Mouse (Mus musculus): ENCODE data around the gene Myo18b. TPM values are rescaled to one million over a fixed set of nuclear protein-coding genes. Genes with fewer than 3 reads are reported as not detected.

Myo18b gene
- polyA plus RNA-seq, 1 experiment from 2014 or later = 2.0 TPM

DNA sequence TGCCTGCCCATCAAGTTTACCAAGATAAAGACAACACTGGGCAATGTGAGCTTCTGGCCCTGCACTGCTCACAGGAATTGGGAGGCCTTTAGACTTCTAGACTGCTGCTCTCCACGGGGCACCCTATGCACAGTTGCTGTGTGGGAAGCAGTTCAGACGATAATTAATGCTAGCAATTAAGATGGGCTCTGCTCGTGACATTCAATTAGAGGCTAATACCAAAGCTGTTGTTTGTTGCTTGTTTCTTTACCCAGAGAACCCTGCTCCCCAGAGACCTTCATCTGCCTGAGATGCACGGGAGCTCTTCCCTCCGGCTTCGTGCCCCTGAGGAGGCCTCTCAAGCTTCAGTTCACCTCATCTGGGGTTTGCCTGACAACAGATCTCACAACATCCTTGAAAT lies 167.7 kb downstream of the Myo18b start:
- Histone ChIP-seq H3K9me3 (no peaks in the 10 kb centered on the region), H3K4me2 (no peak overlapping the region), H3K4me1 (no peaks in the 10 kb centered on the region), H3K27me3 (no peaks in the 10 kb centered on the region), H3K36me3 (no peaks in the 10 kb centered on the region), H3K4me3 (no peak overlapping the region), H3K27ac (no peak overlapping the region), H3K9ac (no peak overlapping the region)
- ATAC-seq (ENCODE audit: insufficient number of reproducible peaks, low FRiP score, low TSS enrichment, low read depth) = no peak
- 56% methylated on average over 6 of the region's 6 CpGs for WGBS

DNA sequence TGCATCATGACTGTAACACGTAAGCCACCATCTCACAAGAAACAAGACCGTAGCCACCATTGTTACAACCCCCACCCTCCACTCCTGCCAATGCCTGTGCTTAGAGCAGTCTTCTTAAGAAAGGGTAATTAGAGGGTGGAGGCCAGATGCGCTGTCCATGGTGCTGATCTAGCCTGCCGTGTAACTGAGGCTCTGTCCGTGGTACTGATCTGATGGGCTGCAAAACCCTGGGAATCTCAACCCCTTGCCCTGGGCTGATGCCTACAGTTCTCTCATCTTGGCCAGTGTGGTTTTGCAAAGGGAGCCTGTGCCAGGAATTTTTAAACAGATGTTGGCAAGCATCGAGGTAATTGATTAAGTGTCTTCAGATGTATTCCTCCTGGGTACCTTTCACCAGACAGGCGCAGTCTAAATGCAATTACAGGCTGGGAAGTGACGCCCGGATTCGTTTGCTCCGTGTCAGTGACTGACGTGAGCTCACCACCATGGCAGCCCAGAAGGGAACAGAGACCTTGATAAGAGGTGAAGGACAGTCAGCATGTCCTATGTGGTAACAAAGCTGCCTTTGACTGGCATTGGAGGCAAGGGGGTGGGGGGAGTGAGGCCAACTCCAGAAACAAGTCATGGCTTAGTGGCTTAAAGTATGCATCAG lies 177.4 kb downstream of the Myo18b start:
- H3K27ac ChIP-seq = no peak overlapping the region
- no peaks in the 10 kb centered on the region for H3K9me3 ChIP-seq
- no peaks in the 10 kb centered on the region for H3K4me1 ChIP-seq
- no peaks in the 10 kb centered on the region for H3K36me3 ChIP-seq
- no peaks in the 10 kb centered on the region for H3K27me3 ChIP-seq
- no peak overlapping the region for H3K4me3 ChIP-seq
- no peak overlapping the region for H3K9ac ChIP-seq
- no peak for ATAC-seq (ENCODE audit: insufficient number of reproducible peaks, low FRiP score, low TSS enrichment, low read depth)
- 46% methylated on average over 12 of the region's 12 CpGs for WGBS
- H3K4me2 ChIP-seq = no peak overlapping the region

DNA sequence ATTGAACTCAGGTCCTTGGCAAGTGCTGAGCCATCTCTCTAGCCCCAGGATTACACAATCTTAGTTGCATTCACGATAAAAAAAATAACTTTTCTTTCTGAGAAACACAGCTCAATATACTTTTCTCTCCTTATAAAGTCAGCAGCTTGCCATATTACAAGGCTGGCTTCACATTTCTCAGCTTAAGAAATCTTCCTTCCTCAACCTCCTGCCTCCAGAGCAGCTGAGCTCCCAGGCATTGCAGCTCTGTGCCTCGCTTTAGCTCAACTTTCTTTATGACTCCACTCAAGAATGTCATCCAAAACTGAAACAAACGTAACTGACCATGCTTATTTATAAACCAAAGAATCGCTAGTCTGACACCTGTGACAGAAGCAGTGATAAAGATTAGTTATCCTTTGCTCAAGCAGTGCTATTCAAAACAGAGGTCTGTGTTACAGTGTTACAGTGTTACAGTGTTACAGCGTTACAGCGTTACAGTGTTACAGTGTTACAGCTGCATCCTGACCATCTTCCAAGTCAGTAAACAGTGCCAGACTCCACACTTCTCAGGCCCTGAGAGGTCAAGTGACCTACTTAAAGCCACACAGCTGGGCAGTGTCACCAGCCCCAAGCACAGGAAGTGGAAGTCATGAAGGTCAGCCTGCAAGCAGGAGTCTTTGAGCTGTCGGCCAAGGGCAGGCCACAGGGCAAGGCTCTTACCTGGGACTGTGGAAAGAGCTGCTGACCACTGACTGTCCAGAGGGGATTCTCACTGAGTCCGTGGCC lies 181.3 kb downstream of the Myo18b start:
- Histone ChIP-seq H3K9me3 (no peaks in the 10 kb centered on the region), H3K4me2 (no peak overlapping the region), H3K27ac (no peak overlapping the region), H3K9ac (no peak overlapping the region), H3K27me3 (no peaks in the 10 kb centered on the region), H3K36me3 (no peaks in the 10 kb centered on the region), H3K4me1 (no peaks in the 10 kb centered on the region), H3K4me3 (no peak overlapping the region)
- no peak for ATAC-seq (ENCODE audit: insufficient number of reproducible peaks, low FRiP score, low TSS enrichment, low read depth)
- WGBS = 63% methylated on average over 8 of the region's 8 CpGs

DNA sequence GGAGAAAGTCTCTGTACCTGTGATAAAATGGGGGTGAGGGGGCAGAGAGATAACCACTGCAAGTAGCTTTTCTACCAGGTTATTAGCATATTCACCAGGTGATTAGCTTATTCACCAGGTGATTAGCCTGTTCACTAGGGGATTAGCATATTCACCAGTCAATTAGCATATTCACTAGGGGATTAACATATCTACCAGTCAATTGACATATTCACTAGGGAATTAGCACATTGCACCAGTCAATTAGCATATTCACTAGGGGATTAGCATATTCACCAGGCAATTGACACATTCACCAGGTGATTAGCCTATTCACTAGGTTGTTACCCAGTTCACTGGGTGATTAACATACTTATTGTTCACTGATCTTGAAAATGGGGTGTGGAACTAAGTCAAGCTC lies 186.3 kb downstream of the Myo18b start:
- Histone ChIP-seq H3K9ac (no peak overlapping the region), H3K4me3 (no peak overlapping the region), H3K27me3 (no peaks in the 10 kb centered on the region), H3K4me1 (no peaks in the 10 kb centered on the region), H3K9me3 (no peaks in the 10 kb centered on the region), H3K4me2 (no peak overlapping the region), H3K27ac (no peak overlapping the region), H3K36me3 (no peaks in the 10 kb centered on the region)
- no peak for ATAC-seq (ENCODE audit: insufficient number of reproducible peaks, low FRiP score, low TSS enrichment, low read depth)

DNA sequence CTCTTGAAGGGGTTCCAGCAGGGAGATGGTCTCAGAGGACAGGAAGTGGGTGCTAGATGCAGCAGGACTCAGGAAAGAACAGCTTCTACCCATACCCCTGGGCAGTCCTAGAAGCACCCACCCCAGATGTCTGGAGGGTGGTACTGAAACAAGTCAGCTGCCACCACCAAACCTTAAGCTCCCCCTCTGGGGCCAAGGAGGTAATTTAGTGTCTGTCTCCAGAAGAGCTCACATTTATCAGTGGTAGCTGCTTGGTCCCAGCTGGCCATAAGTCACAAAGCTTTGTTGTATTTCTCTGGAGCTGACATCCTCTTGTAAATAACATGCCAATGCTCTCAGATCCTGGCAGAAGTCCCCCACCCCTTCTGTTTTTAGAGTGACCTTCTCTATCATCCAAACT lies 187.7 kb downstream of the Myo18b start:
- H3K36me3 ChIP-seq = no peaks in the 10 kb centered on the region
- H3K27me3 ChIP-seq = no peaks in the 10 kb centered on the region
- no peak overlapping the region for H3K4me2 ChIP-seq
- H3K9me3 ChIP-seq = no peaks in the 10 kb centered on the region
- no peaks in the 10 kb centered on the region for H3K4me1 ChIP-seq
- no peak for ATAC-seq (ENCODE audit: insufficient number of reproducible peaks, low FRiP score, low TSS enrichment, low read depth)
- no peak overlapping the region for H3K27ac ChIP-seq
- H3K4me3 ChIP-seq = no peak overlapping the region
- H3K9ac ChIP-seq = no peak overlapping the region

DNA sequence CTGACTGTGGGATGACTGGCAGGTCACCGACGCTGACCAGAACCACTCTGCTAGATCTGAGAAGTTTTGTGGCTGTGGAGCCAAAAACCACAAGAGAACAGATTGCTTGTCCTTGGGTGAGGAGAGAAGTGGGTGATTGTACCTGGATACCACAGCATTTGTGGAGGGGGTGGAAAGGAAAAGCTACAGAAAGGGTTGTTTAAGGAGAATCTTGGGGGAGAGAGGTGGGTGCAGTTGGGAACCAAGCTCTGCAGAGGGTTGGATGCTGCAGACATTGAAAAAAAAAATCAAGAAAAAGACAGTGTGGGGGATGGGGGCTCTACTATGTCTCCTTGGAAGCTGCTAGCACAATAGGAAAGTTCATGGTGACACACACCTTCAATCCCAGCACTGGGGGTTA lies 188.7 kb downstream of the Myo18b start:
- Histone ChIP-seq H3K27me3 (no peaks in the 10 kb centered on the region), H3K36me3 (no peaks in the 10 kb centered on the region), H3K9me3 (no peaks in the 10 kb centered on the region), H3K4me2 (no peak overlapping the region), H3K27ac (no peak overlapping the region), H3K4me1 (no peaks in the 10 kb centered on the region), H3K9ac (no peak overlapping the region), H3K4me3 (no peak overlapping the region)
- ATAC-seq (ENCODE audit: insufficient number of reproducible peaks, low FRiP score, low TSS enrichment, low read depth) = no peak
- WGBS = 86% methylated on average over 2 of the region's 2 CpGs

DNA sequence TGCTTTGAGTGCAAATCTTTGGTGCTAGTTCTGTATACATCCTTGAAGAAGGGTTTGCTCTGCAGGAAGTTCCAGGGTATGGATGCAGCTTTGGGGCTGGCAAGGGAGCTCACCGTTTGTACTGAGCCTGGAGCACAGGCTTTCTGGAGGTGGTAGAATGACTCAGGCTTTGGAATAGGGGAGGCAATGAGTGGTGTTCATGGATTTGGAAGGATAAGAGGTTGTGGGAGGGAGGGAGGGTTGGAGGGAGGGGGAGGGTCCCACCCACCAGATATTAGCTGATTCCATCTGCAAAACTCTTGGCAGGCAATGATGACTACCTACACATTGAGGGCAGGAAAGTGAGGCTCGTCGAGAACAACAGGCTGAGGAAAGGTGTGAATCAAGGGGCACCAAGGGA lies 195.4 kb downstream of the Myo18b start:
- WGBS = 59% methylated on average over 3 of the region's 3 CpGs
- no peaks in the 10 kb centered on the region for H3K27me3 ChIP-seq
- H3K4me2 ChIP-seq = no peak overlapping the region
- ATAC-seq (ENCODE audit: insufficient number of reproducible peaks, low FRiP score, low TSS enrichment, low read depth) = no peak
- H3K9me3 ChIP-seq = no peaks in the 10 kb centered on the region
- no peak overlapping the region for H3K9ac ChIP-seq
- H3K36me3 ChIP-seq = no peaks in the 10 kb centered on the region
- H3K4me3 ChIP-seq = no peak overlapping the region
- H3K4me1 ChIP-seq = no peaks in the 10 kb centered on the region
- H3K27ac ChIP-seq = no peak overlapping the region

DNA sequence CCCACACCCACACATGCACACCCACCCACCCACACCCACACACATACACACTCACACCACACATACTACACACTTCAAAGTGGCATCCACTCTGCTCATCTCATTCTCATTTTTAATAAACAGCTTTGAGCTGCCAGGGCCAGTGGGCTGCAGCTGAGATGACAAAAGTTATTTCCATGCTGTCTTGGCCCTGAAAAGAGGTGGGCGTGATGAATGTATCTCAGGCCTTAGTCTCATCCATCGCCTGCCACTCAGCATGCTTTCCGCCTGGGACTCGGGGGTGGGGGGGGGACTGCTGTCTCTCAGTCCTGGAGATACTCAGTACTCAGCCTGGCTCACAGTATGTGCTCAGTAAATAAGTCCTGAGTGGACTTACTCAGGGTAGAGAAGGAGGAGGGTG lies 199.5 kb downstream of the Myo18b start:
- Histone ChIP-seq H3K4me1 (no peaks in the 10 kb centered on the region), H3K4me3 (no peak overlapping the region), H3K9me3 (no peaks in the 10 kb centered on the region), H3K27me3 (no peaks in the 10 kb centered on the region), H3K4me2 (no peak overlapping the region), H3K36me3 (no peaks in the 10 kb centered on the region), H3K27ac (no peak overlapping the region), H3K9ac (no peak overlapping the region)
- 82% methylated on average over 4 of the region's 4 CpGs for WGBS
- ATAC-seq (ENCODE audit: insufficient number of reproducible peaks, low FRiP score, low TSS enrichment, low read depth) = no peak

DNA sequence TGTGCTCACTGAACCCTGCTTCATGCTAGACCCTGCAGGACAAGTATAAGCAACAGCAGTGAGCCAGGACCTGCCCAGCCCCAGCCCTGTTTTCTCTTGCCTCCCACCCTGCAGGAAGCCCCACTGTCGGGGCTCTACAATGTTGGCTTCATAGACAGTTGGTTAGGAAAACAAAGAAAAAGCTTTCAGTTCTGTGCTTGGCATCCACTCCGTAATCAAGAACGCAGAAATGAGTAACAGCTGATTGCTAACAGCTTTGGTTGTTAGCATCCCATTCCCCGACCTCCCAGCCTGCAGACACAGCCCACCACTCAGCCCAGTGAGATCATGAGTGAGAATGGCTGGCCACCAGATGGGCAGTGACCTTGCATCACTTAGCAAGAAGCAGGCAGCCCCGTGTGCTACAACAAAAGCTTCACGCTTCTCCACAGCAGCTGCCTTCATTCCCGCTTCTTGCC lies 200.9 kb downstream of the Myo18b start:
- Histone ChIP-seq H3K9me3 (no peaks in the 10 kb centered on the region), H3K4me1 (no peaks in the 10 kb centered on the region), H3K27ac (no peak overlapping the region), H3K4me3 (no peak overlapping the region), H3K36me3 (no peaks in the 10 kb centered on the region), H3K4me2 (no peak overlapping the region), H3K9ac (no peak overlapping the region), H3K27me3 (no peaks in the 10 kb centered on the region)
- ATAC-seq (ENCODE audit: insufficient number of reproducible peaks, low FRiP score, low TSS enrichment, low read depth) = no peak
- 45% methylated on average over 7 of the region's 7 CpGs for WGBS

DNA sequence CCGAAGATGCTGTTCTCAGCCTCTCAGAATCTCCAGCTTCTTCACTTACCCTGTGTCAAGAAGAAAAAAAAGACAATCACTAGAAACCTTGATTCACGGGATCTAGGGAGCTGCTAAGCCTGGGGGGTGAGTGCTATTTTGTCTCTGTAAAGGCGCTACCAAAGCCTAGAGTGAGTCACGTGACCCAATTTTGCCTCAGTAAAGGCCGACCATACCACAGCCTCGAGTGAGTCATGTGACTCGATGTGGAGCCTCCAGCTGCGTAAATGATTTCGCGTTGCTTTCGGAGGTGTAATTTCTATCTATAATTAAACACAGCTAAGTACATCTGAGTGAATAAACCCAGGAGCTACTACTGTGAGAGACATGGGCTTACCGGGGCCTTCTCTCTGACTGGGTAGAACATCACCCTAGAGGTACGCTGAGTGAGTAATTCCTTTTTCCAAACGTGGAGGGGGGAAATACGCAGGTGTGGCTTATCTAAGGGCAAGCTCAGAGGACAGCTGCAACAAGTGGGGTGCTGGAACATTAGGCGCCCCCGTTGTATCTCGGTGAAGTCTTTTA lies 202.8 kb downstream of the Myo18b start:
- no peak overlapping the region for H3K4me3 ChIP-seq
- no peak overlapping the region for H3K4me2 ChIP-seq
- H3K4me1 ChIP-seq = no peaks in the 10 kb centered on the region
- WGBS = 77% methylated on average over 18 of the region's 18 CpGs
- H3K27me3 ChIP-seq = no peaks in the 10 kb centered on the region
- H3K9me3 ChIP-seq = no peaks in the 10 kb centered on the region
- H3K36me3 ChIP-seq = no peaks in the 10 kb centered on the region
- ATAC-seq (ENCODE audit: insufficient number of reproducible peaks, low FRiP score, low TSS enrichment, low read depth) = no peak
- H3K9ac ChIP-seq = no peak overlapping the region
- no peak overlapping the region for H3K27ac ChIP-seq

DNA sequence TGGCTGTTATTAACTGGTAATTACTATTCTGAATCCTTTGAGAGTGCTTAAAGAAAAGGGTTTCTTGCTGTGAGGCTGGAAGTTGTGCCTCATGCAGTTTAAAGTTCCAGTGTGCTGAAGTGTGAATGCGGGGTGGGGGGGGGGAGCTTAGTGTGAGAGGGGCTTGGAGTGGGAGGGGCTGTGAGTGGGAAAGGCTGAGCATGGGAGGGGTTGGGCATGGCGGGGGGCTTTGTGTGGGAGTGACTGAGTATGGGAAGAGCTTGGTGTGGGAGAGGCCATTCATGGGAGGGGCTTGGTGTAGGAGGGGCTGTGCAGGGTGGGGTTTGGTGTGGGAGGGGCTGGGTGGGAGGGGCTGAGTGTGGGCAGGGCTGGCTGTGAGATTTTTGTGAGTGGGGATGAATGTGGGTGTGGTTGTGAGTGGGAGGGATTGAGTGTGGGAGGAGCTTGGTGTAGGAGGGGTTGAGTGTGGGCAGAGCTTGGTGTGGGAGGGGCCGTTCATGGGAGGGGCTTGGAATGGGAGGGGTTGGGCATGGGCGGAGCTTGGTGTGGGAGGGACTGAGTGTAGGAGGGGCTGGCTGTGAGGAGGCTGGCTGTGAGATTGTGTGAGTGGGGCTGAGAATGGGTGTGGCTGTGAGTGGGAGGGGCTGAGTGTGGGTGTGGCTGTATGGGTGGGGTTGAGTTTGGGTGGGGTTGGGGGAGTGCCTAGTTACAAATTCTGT lies 208.9 kb downstream of the Myo18b start:
- Histone ChIP-seq H3K36me3 (no peaks in the 10 kb centered on the region), H3K9ac (no peak overlapping the region), H3K4me3 (no peak overlapping the region), H3K27me3 (no peaks in the 10 kb centered on the region; the same call in 1 of the 2 replicates), H3K27ac (no peak overlapping the region), H3K4me2 (no peak overlapping the region), H3K9me3 (no peaks in the 10 kb centered on the region), H3K4me1 (no peaks in the 10 kb centered on the region)
- 56% methylated on average over 4 of the region's 4 CpGs for WGBS
- ATAC-seq (ENCODE audit: insufficient number of reproducible peaks, low FRiP score, low TSS enrichment, low read depth) = no peak
